Mouse (Mus musculus) WW6 (cell line): ENCODE results near the gene Gm3448.
"Not testable (repeated sequence)": the region's sequence is repeated elsewhere in the genome, so short reads cannot be mapped to it uniquely, and the experiment has no call there.

Source experiments
- DNase-seq: peaks from one replicate; pipeline ENCODE4 v3.0.0-alpha.2; 2013; ENCODE audit warnings: low read depth, low spot score

Gm3448 gene

GRCm38 (mm10) chr17:15031414-15031813 is 9.9 kb downstream of the Gm3448 start:
- not testable (repeated sequence) for DNase-seq

GRCm38 (mm10) chr17:15025513-15025912 is 15.8 kb downstream of the Gm3448 start:
- not testable (repeated sequence) for DNase-seq

DNA sequence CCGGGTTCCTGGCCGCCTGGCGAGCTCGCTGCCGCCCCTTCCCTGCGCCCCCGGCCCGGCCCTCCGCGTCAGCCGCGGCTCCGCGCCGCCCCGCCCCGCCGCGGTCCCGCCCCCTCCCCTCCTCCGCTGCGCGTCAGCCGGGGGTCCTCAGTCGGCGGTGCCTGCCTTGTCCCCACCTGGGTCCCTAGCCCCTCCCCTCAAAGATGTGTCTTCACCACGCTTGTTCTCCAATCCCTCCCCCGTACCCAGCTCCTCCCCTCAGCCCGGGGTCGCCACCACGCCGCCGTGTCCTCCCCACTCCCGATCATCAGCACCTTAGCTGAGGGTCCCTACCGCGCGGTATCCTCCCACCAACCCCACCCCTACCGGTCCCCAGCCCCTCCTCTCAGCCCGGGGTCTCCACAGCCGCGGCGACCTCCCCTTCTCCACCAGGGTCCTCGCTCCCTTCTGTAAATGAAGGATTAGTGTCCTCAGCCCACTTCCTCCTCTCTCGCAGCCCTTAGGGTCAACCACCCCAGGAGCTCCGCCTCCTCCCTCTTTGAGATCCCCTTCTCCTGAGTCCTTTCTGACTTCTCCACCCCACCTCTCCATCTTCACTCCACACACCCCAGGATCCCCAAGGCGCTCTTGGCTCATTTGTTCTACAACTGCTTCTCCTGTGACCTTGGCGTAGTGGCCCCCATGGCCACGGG is 16.7 kb downstream of the Gm3448 start:
- DNase-seq = not testable (repeated sequence)

DNA sequence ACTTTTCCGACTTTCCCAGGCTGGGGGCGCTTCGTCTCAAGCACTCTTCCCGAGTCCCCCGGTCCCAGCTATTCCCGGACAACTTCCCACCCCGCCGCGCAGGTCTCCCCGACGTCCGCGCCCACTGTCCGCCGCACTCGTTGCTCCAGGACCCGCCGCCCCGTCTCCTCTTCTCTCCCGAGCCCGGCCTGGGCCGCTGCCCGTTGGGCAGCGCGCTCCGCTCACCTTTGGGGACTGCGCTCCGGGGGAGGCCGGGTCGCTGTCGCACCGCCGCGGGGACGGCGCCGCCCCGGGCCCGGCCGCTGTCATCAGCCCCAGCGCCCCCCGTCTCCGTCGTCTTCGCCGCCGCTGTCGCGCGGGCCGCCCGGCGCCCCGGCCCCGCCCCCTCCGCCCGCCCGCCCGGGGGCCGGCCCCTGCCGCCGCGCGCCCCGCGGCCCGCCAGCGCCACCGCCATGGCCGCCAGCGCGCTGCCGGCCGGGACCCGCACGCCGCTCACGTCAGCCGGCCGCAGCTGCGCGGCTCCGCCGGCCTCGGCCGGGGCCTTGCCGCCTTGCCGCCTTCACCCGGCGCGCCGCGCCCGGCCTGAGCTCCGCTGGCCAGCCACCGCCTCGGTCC is 17.4 kb downstream of the Gm3448 start:
- DNase-seq = not testable (repeated sequence)

DNA sequence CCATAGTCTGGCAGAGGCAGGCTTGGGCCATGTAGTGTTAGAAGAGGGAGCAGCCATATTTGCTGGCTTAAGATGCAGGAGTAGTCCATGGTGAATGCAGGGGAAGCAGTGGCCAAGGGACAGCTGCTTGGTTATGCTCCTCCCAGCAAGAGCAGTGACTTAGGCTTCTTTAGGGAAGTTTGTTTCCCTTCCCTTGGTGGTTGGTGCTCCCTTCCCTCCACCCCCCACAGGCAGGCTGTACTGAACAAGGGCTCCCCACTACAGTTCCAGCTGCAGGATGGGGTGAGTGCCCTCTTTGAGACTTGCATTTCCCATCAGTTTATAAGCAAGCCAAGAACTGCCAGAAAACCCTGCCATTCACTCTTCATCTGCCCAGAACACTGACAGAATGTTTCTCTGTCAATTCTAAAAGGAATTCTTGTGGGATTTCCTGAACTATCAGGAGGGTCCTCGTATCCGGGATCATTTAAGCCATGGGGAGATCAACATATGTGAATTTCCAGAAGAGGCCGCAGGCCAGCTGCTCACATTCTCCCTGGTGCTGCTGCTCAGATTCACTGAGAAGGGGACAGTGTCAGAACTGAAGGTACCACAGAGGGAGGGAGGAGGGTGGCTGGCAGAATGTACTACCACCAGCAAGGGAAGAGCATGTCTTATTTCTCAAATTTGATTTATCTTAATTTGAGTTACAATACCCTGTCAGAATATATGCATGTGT is 19.7 kb downstream of the Gm3448 start:
- DNase-seq = not testable (repeated sequence)

DNA sequence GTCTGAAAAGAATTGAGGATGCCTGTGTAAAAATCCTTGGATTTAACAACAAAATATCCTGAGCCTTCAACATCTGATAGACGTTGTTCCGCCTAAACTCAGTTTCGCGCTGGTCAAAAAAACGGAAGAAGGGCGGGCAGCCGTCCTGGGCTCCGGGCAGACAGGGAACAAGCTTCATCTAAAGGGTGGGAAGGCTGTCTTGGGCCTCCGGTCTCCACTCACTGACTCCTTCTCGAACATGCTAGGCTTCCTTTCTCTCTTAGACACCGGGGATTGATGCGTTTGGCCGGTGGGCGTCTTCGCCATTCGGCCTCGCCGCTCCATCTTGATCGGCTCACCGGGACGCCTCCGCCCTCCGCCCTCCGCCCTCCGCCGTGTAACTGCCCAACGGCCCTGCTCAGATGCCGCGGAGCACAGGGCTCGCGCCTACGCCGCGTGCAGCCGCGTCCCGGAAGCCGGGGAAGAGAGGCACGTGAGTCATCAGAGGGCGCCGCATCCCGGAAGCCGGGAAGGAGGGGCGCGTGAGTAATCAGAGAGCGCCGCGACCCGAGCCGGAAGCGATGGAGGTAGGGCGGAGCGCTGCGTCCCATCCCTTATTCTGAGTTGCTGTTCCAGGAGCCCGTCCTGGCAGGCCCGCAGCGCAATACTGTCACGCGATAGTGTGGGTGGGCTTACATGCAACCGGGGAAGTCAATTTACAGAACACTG is 31.5 kb downstream of the Gm3448 start, which contains the start of gene Gm3435:
TSS of gene Gm3435 (plus strand) at position 471 of the 708 bp plus-strand sequence.
- DNase-seq = not testable (repeated sequence)

GRCm38 (mm10) chr17:15009088-15009487 is 32.2 kb downstream of the Gm3448 start:
- DNase-seq = not testable (repeated sequence)

DNA sequence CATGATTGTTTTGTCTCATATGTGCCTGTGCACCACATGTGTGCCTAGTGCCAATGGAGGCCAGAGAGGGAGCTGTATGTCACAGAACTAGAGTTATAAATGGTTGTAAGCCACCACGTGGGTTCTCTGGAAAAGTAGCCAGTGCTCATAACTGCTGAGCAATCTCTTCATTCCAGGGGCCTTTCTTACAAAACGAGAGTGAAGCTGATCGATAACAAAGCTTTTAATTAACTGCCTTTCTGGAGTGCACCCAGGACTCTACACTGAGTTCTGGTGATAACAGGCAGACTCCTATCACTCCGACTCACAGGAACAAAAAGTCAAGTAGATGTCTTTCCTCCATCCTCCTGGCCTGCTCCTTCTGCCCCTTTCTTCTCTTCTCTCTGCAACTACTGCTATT is 41.3 kb downstream of the Gm3448 start:
- not testable (repeated sequence) for DNase-seq

- not testable (repeated sequence) for DNase-seq
Measured at GRCm38 (mm10) chr17:14994140-14994539, 47.2 kb downstream of the Gm3448 start.

GRCm38 (mm10) chr17:14993139-14993832 is 48.1 kb downstream of the Gm3448 start:
- DNase-seq = not testable (repeated sequence)

GRCm38 (mm10) chr17:14992522-14993138 is 48.7 kb downstream of the Gm3448 start:
- not testable (repeated sequence) for DNase-seq

GRCm38 (mm10) chr17:14990116-14990702 is 51.1 kb downstream of the Gm3448 start:
- DNase-seq = not testable (repeated sequence)

DNA sequence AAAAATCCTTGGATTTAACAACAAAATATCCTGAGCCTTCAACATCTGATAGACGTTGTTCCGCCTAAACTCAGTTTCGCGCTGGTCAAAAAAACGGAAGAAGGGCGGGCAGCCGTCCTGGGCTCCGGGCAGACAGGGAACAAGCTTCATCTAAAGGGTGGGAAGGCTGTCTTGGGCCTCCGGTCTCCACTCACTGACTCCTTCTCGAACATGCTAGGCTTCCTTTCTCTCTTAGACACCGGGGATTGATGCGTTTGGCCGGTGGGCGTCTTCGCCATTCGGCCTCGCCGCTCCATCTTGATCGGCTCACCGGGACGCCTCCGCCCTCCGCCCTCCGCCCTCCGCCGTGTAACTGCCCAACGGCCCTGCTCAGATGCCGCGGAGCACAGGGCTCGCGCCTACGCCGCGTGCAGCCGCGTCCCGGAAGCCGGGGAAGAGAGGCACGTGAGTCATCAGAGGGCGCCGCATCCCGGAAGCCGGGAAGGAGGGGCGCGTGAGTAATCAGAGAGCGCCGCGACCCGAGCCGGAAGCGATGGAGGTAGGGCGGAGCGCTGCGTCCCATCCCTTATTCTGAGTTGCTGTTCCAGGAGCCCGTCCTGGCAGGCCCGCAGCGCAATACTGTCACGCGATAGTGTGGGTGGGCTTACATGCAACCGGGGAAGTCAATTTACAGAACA is 62.8 kb downstream of the Gm3448 start, which contains the start of the genes 9030025P20Rik and Gm3417:
TSS of gene 9030025P20Rik (plus strand) at position 107 of the 677 bp plus-strand sequence.
TSS of gene Gm3417 (minus strand) at position 429 of the 677 bp plus-strand sequence.
- DNase-seq = not testable (repeated sequence)

- not testable (repeated sequence) for DNase-seq
Measured at GRCm38 (mm10) chr17:14977718-14978361, 63.5 kb downstream of the Gm3448 start.

DNA sequence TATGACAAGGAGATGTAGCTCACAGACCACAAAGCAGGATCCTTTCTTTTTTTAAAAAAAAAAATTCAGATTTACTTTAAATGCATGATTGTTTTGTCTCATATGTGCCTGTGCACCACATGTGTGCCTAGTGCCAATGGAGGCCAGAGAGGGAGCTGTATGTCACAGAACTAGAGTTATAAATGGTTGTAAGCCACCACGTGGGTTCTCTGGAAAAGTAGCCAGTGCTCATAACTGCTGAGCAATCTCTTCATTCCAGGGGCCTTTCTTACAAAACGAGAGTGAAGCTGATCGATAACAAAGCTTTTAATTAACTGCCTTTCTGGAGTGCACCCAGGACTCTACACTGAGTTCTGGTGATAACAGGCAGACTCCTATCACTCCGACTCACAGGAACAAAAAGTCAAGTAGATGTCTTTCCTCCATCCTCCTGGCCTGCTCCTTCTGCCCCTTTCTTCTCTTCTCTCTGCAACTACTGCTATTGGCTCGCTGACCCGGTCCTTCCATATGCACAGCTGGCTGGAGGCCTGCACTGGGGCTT is 72.9 kb downstream of the Gm3448 start:
- DNase-seq = not testable (repeated sequence)

DNA sequence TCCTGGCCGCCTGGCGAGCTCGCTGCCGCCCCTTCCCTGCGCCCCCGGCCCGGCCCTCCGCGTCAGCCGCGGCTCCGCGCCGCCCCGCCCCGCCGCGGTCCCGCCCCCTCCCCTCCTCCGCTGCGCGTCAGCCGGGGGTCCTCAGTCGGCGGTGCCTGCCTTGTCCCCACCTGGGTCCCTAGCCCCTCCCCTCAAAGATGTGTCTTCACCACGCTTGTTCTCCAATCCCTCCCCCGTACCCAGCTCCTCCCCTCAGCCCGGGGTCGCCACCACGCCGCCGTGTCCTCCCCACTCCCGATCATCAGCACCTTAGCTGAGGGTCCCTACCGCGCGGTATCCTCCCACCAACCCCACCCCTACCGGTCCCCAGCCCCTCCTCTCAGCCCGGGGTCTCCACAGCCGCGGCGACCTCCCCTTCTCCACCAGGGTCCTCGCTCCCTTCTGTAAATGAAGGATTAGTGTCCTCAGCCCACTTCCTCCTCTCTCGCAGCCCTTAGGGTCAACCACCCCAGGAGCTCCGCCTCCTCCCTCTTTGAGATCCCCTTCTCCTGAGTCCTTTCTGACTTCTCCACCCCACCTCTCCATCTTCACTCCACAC is 79.7 kb downstream of the Gm3448 start:
- DNase-seq = not testable (repeated sequence)

DNA sequence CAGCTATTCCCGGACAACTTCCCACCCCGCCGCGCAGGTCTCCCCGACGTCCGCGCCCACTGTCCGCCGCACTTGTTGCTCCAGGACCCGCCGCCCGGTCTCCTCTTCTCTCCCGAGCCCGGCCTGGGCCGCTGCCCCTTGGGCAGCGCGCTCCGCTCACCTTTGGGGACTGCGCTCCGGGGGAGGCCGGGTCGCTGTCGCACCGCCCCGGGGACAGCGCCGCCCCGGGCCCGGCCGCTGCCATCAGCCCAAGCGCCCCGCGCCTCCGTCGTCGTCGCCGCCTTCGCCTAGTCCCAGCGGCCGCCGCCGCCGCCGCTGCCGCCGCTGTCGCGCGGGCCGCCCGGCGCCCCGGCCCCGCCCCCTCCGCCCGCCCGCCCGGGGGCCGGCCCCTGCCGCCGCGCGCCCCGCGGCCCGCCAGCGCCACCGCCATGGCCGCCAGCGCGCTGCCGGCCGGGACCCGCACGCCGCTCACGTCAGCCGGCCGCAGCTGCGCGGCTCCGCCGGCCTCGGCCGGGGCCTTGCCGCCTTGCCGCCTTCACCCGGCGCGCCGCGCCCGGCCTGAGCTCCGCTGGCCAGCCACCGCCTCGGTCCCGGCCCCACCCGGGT is 80.3 kb downstream of the Gm3448 start, which contains the start of gene Phf10:
TSS of gene Phf10 (minus strand) at position 323 of the 606 bp plus-strand sequence.
- not testable (repeated sequence) for DNase-seq

DNA sequence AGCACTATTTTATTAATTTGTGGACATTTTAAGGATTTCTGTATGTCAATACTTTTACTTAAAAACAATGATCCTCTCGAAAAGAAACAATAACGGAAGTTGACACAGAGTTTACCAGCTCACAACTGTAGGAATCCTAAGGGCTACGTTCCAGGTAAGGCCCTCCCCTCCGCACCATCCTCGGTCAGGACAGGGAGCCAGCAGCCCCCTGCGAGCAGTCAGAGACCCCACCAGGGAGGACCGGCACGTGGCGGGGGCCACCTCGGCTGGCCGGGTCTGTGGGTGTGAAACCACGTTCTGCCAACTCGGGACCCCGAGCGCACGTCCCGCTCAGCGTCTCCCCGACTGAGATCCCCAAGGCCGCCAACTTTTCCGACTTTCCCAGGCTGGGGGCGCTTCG is 80.8 kb downstream of the Gm3448 start:
- DNase-seq = no peak
